Mouse (Mus musculus) CH12.LX (cell line): ENCODE results near the gene Alg12.

Source experiments
- CHD2 ChIP-seq: IDR thresholded peaks from 2 replicates; pipeline ENCODE4 v1.6.1; 2011; ENCODE audit warnings: low read length, improper control_type of control experiment
- CTCF ChIP-seq, 2 experiments: IDR thresholded peaks in 1 of 2; conservative IDR thresholded peaks in 1 of 2; 2 replicates each; pipeline ENCODE4 v1.5.1; 2011 to 2012; ENCODE audit warnings: low read depth in 2 of 2, low read length in 2 of 2, improper control_type of control experiment in 1 of 2, inconsistent platforms in 1 of 2, mild to moderate bottlenecking in 1 of 2, moderate library complexity in 1 of 2
- E2F4 ChIP-seq: IDR thresholded peaks from 2 replicates; pipeline ENCODE4 v1.6.1; 2011; ENCODE audit warnings: low read depth, low read length, improper control_type of control experiment; ENCODE audit not compliant: insufficient replicate concordance
- ELF1 ChIP-seq: IDR thresholded peaks from 2 replicates; pipeline ENCODE4 v1.6.1; 2014; ENCODE audit warnings: low read depth, mild to moderate bottlenecking, inconsistent platforms, low read length, improper control_type of control experiment
- EP300 ChIP-seq: IDR thresholded peaks from 2 replicates; pipeline ENCODE4 v1.6.1; 2011; ENCODE audit warnings: low read length, improper control_type of control experiment
- HCFC1 ChIP-seq: IDR thresholded peaks from 2 replicates; pipeline ENCODE4 v1.6.1; 2012; ENCODE audit warnings: low read depth, mild to moderate bottlenecking, inconsistent platforms, low read length, improper control_type of control experiment
- JUN ChIP-seq: IDR thresholded peaks from 2 replicates; pipeline ENCODE4 v1.6.1; 2011; ENCODE audit warnings: low read depth, mild to moderate bottlenecking, low read length, improper control_type of control experiment, moderate library complexity; ENCODE audit not compliant: insufficient read depth
- MXI1 ChIP-seq: IDR thresholded peaks from 2 replicates; pipeline ENCODE4 v1.6.1; 2011; ENCODE audit warnings: mild to moderate bottlenecking, low read depth, low read length, improper control_type of control experiment
- POLR2A ChIP-seq: IDR thresholded peaks from 2 replicates; pipeline ENCODE4 v1.6.1; 2011; ENCODE audit warnings: low read depth, mild to moderate bottlenecking, improper control_type of control experiment, low read length
- POLR2AphosphoS2 ChIP-seq: IDR thresholded peaks from 2 replicates; pipeline ENCODE4 v1.6.1; 2011; ENCODE audit warnings: low read depth, low read length, improper control_type of control experiment
- USF1 ChIP-seq: IDR thresholded peaks from 2 replicates; pipeline ENCODE4 v1.6.1; 2014; ENCODE audit warnings: low read depth, mild to moderate bottlenecking, inconsistent platforms, low read length, improper control_type of control experiment
- ZC3H11A ChIP-seq: IDR thresholded peaks from 2 replicates; pipeline ENCODE4 v1.6.1; 2012; ENCODE audit warnings: low read depth, mild to moderate bottlenecking, inconsistent platforms, low read length, improper control_type of control experiment

DNA sequence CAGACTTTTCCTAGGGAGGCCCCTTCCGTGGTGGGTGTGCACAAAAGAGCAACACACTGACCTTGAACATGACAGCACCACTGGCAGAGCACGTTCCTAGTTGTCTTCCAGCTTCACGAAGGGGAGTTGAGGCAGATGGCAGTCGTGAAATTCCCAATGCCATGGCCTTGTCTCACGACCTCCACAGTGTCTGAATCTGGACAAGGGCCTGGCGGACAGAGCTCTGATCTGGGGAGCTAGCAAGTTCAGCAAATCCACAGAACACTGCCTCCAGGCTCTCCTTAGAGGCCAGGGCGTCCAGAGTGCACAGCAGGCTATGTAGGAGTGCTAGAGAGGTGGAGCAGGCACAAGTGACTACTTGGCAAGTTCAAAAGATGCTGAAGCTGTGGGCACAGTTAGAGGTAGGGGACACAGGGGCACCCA is 47.8 kb upstream of the Alg12 start:
- TF ChIP-seq POLR2A, result no peak
- TF ChIP-seq MXI1, result no peak
- no peak for TF ChIP-seq EP300
- no peak for TF ChIP-seq JUN
- TF ChIP-seq CTCF (conservative IDR thresholded peaks at IDR 0.05 in 1 of 2, IDR thresholded peaks at IDR 0.05 in 1 of 2; ENCODE audit: low read depth in 2 of 2, low read length in 2 of 2), result no peak
- no peak for TF ChIP-seq E2F4
- no peak for TF ChIP-seq CHD2
- no peak for TF ChIP-seq ELF1
- TF ChIP-seq USF1, result no peak
- no peak for TF ChIP-seq POLR2AphosphoS2
- TF ChIP-seq HCFC1, result no peak
- no peak for TF ChIP-seq ZC3H11A
